Mouse (Mus musculus) thymus, postnatal 36 days (tissue): Measurements from ENCODE around the gene Hcfc2.

Experiments
- DNase-seq, 2 experiments: peaks; one replicate each; pipeline ENCODE4 v3.0.0; 2022; ENCODE audit warnings: mixed read lengths in 2 of 2

Hcfc2 gene

GRCm38 (mm10) chr10:82741876-82742275 is 45.9 kb downstream of the Hcfc2 start:
- no peak for DNase-seq

- no peak for DNase-seq
Measured at GRCm38 (mm10) chr10:82742578-82742977, 46.6 kb downstream of the Hcfc2 start.

GRCm38 (mm10) chr10:82744296-82744695 is 48.3 kb downstream of the Hcfc2 start:
- DNase-seq, result no peak

GRCm38 (mm10) chr10:82745301-82745700 is 49.3 kb downstream of the Hcfc2 start:
- no peak for DNase-seq

- no peak for DNase-seq
Measured at GRCm38 (mm10) chr10:82746988-82747850, 51.3 kb downstream of the Hcfc2 start.

GRCm38 (mm10) chr10:82750778-82751177 is 54.8 kb downstream of the Hcfc2 start:
- no peak for DNase-seq

GRCm38 (mm10) chr10:82752921-82753320 is 57.0 kb downstream of the Hcfc2 start:
- no peak for DNase-seq

GRCm38 (mm10) chr10:82754642-82755041 is 58.7 kb downstream of the Hcfc2 start:
- DNase-seq, result no peak

GRCm38 (mm10) chr10:82755213-82755890 is 59.4 kb downstream of the Hcfc2 start:
- no peak for DNase-seq

- no peak for DNase-seq
Measured at GRCm38 (mm10) chr10:82756466-82756865, 60.5 kb downstream of the Hcfc2 start.

- DNase-seq, result no peak
Measured at GRCm38 (mm10) chr10:82757341-82757740, 61.4 kb downstream of the Hcfc2 start.

- DNase-seq, result no peak
Measured at GRCm38 (mm10) chr10:82758368-82758767, 62.4 kb downstream of the Hcfc2 start.

GRCm38 (mm10) chr10:82758878-82759277 is 62.9 kb downstream of the Hcfc2 start:
- no peak for DNase-seq

- no peak for DNase-seq
Measured at GRCm38 (mm10) chr10:82759706-82760105, 63.7 kb downstream of the Hcfc2 start.

- no peak for DNase-seq
Measured at GRCm38 (mm10) chr10:82761037-82761811, 65.3 kb downstream of the Hcfc2 start.

GRCm38 (mm10) chr10:82762756-82763681 is 67.1 kb downstream of the Hcfc2 start:
- DNase-seq, result peak; percentile 62 to 67

GRCm38 (mm10) chr10:82763840-82764631 is 68.1 kb downstream of the Hcfc2 start, which contains the start of gene Nfyb:
Gene Nfyb, minus strand, starts transcription at chr10:82764144.
- DNase-seq, result peak; percentile 95 to 97

- no peak for DNase-seq
Measured at GRCm38 (mm10) chr10:82768901-82769300, 72.9 kb downstream of the Hcfc2 start.

GRCm38 (mm10) chr10:82770713-82771112 is 74.8 kb downstream of the Hcfc2 start:
- DNase-seq, result no peak

- DNase-seq, result no peak
Measured at GRCm38 (mm10) chr10:82771595-82772170, 75.7 kb downstream of the Hcfc2 start.

- no peak for DNase-seq
Measured at GRCm38 (mm10) chr10:82774841-82775240, 78.9 kb downstream of the Hcfc2 start.
